Mouse (Mus musculus) small intestine, adult 2 months (tissue): ENCODE data around the gene Fam81a.

Experiments used
- CTCF ChIP-seq: fragments of 200-500 bp; IDR thresholded peaks from 2 replicates; pipeline ENCODE4 v1.5.1; 2012; ENCODE audit warnings: low read depth, mild to moderate bottlenecking, control low read depth, inconsistent platforms, low read length, moderate library complexity, mixed read lengths; ENCODE audit not compliant: insufficient replicate concordance, insufficient read length; ENCODE audit errors: extremely low read depth
- POLR2A ChIP-seq: fragments of 200-500 bp; IDR thresholded peaks from 2 replicates; pipeline ENCODE4 v1.6.1; 2012; ENCODE audit warnings: low read depth, mild to moderate bottlenecking, control low read depth, inconsistent platforms, low read length, moderate library complexity

GRCm38 (mm10) chr9:70139331-70139885 lies 3.0 kb downstream of the Fam81a start:
- TF ChIP-seq CTCF (no peak), POLR2A (no peak)
